Mouse (Mus musculus): Measurements from ENCODE around the gene Sertad2.

The Sertad2 gene

DNA sequence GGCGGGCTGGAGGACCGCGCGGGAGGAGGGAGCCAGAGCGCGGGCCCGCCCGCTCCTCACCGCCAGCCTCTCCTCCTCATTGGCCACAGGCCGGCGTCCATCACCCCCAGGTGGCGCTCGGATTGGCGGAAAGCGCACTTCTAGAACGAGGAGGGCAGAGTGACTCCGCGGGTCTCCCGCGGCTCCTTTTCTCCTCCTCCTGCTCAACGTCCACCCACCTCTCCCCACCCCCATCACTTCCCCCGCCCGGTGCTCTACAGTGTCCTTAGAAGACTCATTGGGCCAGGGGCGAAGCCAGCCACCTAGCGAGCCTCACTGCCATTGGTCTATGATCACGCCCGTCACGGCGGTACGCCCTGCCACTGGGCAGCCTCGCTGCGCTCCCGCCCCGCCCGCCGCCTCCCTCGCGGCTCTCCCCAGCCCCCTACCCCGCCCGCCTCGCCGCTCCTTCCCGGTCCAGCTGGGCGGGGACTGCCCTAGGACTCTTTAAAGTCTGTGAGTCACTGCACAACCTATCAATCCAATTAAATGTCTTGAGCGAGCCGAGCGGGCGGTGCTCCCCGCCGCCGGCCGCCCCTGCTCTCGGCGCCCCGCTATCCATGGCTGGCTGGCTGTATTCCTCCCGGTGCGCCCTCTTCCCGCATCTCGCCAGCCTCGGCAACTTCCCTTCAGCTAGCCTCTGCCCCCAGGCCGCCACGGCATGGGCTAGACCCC, at the start of gene Sertad2:
TSS of gene Sertad2 (plus strand) at position 515 of the 714 bp plus-strand sequence.
- in situ Hi-C loops (cut with MboI; ENCODE audit: low sequenced_read_pairs): no loop called here

DNA sequence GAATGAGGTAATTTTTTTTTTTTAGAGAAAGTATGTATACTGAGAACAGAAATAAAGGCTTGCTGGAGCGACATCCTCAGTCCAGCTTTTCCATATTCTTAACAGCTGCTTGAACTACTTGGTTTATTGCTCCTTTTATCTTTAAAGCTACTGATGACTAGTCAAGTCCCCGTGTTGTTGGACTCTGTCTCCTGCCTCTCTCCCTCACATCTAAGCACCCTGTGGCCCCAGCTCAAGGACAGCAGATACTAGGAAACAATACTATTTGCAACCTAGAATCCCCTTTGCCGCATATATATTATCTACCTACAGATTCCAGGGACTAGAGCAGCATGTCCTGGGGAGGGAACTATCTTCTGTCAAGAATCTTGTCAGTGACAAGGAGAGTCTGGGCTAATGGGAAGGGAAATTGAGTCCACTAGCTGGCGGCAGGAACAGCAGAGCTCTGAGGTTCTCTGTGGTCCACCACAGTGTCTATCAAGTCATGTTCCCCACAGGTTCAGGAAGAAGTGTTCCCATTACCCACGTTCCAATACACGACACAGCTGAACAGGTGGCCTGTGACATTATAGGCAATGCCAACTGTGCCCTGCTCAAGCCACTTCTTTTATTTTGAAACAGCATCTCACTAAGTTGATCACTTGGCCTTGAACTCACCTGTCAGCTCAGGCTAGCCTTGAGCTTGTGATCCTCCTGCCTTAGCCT, 49.0 kb upstream of the Sertad2 start:
- in situ Hi-C loops (cut with MboI; ENCODE audit: low sequenced_read_pairs): no loop called here

GRCm38 (mm10) chr11:20500516-20500915, 42.5 kb upstream of the Sertad2 start:
- in situ Hi-C loops (cut with MboI; ENCODE audit: low sequenced_read_pairs): no loop called here

GRCm38 (mm10) chr11:20501160-20501955, 41.7 kb upstream of the Sertad2 start:
- in situ Hi-C loops (cut with MboI; ENCODE audit: low sequenced_read_pairs): no loop called here

DNA sequence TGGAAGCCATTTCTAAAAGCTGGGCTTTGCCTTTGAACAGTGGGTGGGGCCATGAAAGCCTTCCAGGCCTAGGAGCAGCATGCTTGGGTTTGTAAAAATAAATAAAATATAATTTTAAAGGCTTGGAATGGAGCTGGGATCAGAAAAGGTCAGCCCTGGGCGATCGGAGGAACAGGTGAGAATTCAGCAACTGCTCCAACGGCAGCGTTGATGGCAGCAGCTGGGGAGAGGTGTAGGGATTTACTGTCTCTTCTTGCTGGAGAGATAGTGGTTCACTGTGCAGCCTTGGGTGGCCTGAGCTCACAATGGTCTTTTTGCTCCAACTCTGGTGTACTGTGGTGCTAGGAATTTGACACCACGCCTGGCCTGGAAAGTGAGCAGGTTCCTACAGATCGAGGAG, 29.5 kb upstream of the Sertad2 start:
- in situ Hi-C loops (cut with MboI; ENCODE audit: low sequenced_read_pairs): no loop called here

- in situ Hi-C loops (cut with MboI; ENCODE audit: low sequenced_read_pairs): no loop called here
These were observed 28.3 kb upstream of the Sertad2 start for GRCm38 (mm10) chr11:20514757-20515156.

GRCm38 (mm10) chr11:20521321-20521720, 21.7 kb upstream of the Sertad2 start:
- in situ Hi-C loops (cut with MboI; ENCODE audit: low sequenced_read_pairs): no loop called here

- in situ Hi-C loops (cut with MboI; ENCODE audit: low sequenced_read_pairs): no loop called here
These were observed 20.3 kb upstream of the Sertad2 start for GRCm38 (mm10) chr11:20522750-20523149.

DNA sequence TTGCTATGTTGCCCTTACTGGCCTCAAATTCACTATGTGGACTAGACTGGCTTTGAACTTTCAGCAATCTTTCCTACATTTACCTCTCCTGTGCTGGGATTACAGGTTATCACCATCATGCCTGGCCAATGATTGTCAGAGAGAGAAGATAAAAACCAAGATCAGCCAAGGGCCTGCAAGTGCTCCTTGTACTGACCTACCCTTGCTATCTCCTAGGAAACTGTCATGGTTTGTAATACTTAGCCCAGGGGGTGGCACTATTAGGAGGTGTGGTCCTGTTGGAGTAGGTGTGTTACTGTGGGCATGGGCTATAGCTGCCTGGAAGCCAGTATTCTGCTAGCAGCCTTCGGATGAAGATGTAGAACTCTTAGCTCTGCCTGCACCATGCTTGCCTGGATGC, 18.6 kb upstream of the Sertad2 start:
- in situ Hi-C loops (cut with MboI; ENCODE audit: low sequenced_read_pairs): no loop called here

- in situ Hi-C loops (cut with MboI; ENCODE audit: low sequenced_read_pairs): no loop called here
These were observed 17.1 kb upstream of the Sertad2 start for GRCm38 (mm10) chr11:20525909-20526308.

- in situ Hi-C loops (cut with MboI; ENCODE audit: low sequenced_read_pairs): no loop called here
These were observed 15.2 kb upstream of the Sertad2 start for GRCm38 (mm10) chr11:20527901-20528300.

- in situ Hi-C loops (cut with MboI; ENCODE audit: low sequenced_read_pairs): no loop called here
These were observed 11.4 kb upstream of the Sertad2 start for GRCm38 (mm10) chr11:20531682-20531991.

GRCm38 (mm10) chr11:20531992-20532881, 10.8 kb upstream of the Sertad2 start:
- in situ Hi-C loops (cut with MboI; ENCODE audit: low sequenced_read_pairs): no loop called here

- in situ Hi-C loops (cut with MboI; ENCODE audit: low sequenced_read_pairs): no loop called here
These were observed 9.8 kb upstream of the Sertad2 start for GRCm38 (mm10) chr11:20533231-20533630.

- in situ Hi-C loops (cut with MboI; ENCODE audit: low sequenced_read_pairs): no loop called here
These were observed 5.8 kb upstream of the Sertad2 start for GRCm38 (mm10) chr11:20537221-20537620.

DNA sequence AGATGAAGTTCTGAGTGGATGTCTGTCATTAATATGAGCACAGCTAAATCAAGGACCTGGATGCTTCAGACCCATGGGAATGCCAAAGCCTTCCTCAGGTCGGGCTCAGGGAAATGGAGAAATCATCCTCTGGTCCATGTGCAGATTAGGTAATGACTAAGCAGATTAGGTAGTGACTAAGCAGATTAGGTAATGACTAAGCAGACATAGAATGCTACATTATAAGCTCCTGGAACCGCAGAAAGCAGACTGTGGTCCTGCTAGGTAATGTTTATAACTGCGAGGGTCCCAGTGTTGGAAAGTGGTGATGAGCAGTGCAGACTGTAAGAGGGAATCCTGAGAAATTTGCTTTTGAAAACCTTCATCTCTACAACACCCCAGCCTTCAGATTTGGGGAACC, 4.6 kb upstream of the Sertad2 start:
- in situ Hi-C loops (cut with MboI; ENCODE audit: low sequenced_read_pairs): no loop called here

DNA sequence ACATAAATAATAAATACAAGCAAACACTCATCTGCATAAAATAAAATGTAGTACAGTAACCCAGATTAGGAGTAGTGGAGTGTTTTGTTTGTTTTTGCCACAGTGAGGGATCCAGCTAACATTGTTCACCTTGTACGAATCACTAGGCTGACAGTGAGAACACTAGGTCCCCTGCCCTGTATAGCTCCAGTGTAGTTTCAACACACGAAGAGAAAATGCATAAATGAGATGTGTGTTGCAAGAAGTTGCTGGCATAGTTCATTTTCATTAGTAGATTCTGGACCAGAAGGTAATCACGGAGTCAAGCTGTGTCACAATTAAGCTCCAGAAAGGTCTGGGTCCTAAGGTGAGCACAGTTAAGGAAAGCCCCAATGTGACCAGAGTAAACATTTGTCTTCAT, 1.8 kb upstream of the Sertad2 start:
- in situ Hi-C loops (cut with MboI; ENCODE audit: low sequenced_read_pairs): no loop called here

GRCm38 (mm10) chr11:20541995-20542637, 937 bp upstream of the Sertad2 start:
- in situ Hi-C loops (cut with MboI; ENCODE audit: low sequenced_read_pairs): no loop called here

DNA sequence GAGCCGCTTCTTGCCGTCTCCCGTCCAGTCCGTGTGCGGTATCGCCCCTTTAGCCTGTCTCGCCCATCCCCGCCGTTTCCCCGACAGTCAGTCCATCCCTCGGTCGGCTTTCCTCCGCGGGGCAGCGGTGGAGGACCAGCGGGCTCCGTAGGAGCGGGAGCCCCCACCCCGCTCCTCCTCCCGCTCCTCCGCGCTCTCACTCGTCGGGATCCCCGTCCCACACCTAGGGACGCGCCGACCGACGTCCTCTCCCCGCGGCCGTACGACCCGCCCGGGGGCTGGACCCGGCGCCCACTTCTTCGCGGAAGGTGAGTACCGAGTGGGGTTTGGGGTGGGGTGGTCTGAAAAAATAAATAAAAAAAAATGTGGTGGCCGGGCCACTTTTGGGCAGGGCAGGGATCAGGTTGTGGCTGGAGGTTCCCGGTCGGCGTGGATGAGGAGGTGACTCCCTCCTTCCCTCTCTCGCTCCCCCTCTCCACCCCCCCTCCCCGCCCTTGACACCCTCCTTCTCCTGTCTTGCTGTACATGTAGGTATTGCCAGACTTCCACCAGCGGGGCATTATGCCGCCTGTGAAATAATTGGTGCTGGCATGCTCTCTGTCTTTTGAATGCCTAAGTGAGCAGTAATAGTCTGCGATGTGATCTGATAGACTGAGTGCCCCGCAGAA, 534 bp downstream of the Sertad2 start:
- in situ Hi-C loops (cut with MboI; ENCODE audit: low sequenced_read_pairs): no loop called here

DNA sequence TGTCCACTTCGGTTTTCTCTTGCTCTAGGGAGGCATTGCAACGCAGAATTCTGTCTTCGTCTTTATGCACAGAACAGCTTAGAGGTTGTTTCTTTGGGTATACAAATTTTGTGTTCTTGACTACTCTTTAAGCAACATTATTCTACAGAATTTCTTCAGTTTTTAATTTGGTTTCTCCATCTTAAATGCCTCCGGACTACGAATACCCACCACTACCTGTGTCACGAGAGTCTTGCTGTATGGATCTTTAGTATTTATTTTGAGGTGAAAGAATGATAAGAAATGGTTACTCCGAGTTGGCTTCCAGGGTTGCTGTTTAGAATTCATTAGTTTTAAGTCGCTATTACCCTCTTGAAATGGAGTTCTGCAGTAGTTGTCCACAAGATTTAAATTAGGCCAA, 1.3 kb downstream of the Sertad2 start:
- in situ Hi-C loops (cut with MboI; ENCODE audit: low sequenced_read_pairs): no loop called here

All from CH12F3 (cell line).